Mouse (Mus musculus) intestine, embryonic 16.5 days (tissue): ENCODE measurements around the gene Glp2r. TPM values are rescaled to one million over a fixed set of nuclear protein-coding genes. Genes with fewer than 3 reads are reported as not detected.

Experiments used
- ATAC-seq: fragments of 200-750 bp; cut with Nextera tagmentation; 2 replicates; pipeline ENCODE4 v1.8.0; 2017; ENCODE audit warnings: moderate TSS enrichment, moderate library complexity
- H3K27ac ChIP-seq: fragments of 300-500 bp; sonication (generic); 2 replicates; pipeline ENCODE4 v1.5.1; 2014; ENCODE audit warnings: mild to moderate bottlenecking, low read length
- H3K27me3 ChIP-seq: fragments of 300-500 bp; sonication (generic); replicated peaks from 2 replicates; pipeline ENCODE4 v1.6.1; 2014; ENCODE audit warnings: low read length, control low read depth, mixed read lengths; ENCODE audit not compliant: control insufficient read depth, insufficient read depth
- H3K36me3 ChIP-seq: fragments of 300-500 bp; sonication (generic); 2 replicates; pipeline ENCODE4 v1.6.1; 2014; ENCODE audit warnings: low read length, control low read depth; ENCODE audit not compliant: control insufficient read depth, insufficient read depth
- H3K4me1 ChIP-seq: fragments of 300-500 bp; sonication (generic); 2 replicates; pipeline ENCODE4 v1.6.1; 2014; ENCODE audit warnings: low read length, control low read depth, mixed read lengths; ENCODE audit not compliant: control insufficient read depth, insufficient read depth
- H3K4me2 ChIP-seq: fragments of 300-500 bp; sonication (generic); 2 replicates; pipeline ENCODE4 v1.6.1; 2014; ENCODE audit warnings: low read depth, low read length, control low read depth
- H3K4me3 ChIP-seq: fragments of 300-500 bp; sonication (generic); 2 replicates; pipeline ENCODE4 v1.5.1; 2014; ENCODE audit warnings: mild to moderate bottlenecking, low read length
- H3K9ac ChIP-seq: fragments of 300-500 bp; sonication (generic); 2 replicates; pipeline ENCODE4 v1.6.1; 2014; ENCODE audit warnings: low read depth, low read length
- H3K9me3 ChIP-seq: fragments of 300-500 bp; sonication (generic); 2 replicates; pipeline ENCODE4 v1.6.1; 2016; ENCODE audit warnings: low read length, control low read depth; ENCODE audit not compliant: control insufficient read depth
- WGBS: fragments of 180-500 bp; shearing (Covaris S2); extraction: QIAGEN DNeasy Blood & Tissue Kit; methylation state at CpG from one replicate; pipeline ENCODE4 v1.1.7; 2014; 5-methylcytosine and 5-hydroxymethylcytosine counted together
- polyA plus RNA-seq: library from polyadenylated mRNA; unstranded; fragments of >200 nt; fragmentation: Nextera tagmentation; extraction: Ambion mirVana; gene quantifications from 2 replicates; pipeline ENCODE4 v1.2.1, GENCODE M21; 2015

The Glp2r gene
- polyA plus RNA-seq: 4.4 and 5.6 TPM in 2 replicates

GRCm38 (mm10) chr11:67771053-67771452, at the start of gene Glp2r:
TSS of gene Glp2r (minus strand) at chr11:67771153.
- ATAC-seq: no peak
- 54% methylated on average over 14 of the region's 14 CpGs for WGBS
- H3K9ac ChIP-seq: peak within 1 kb of the TSS; percentile 43; the same call in 1 of the 2 replicates
- no peaks in the 10 kb centered on the region for H3K9me3 ChIP-seq
- H3K4me1 ChIP-seq: no peaks in the 10 kb centered on the region
- H3K27me3 ChIP-seq: no peaks in the 10 kb centered on the region
- peak within 1 kb of the TSS; percentile 61; the same call in 1 of the 2 replicates for H3K27ac ChIP-seq
- H3K4me3 ChIP-seq: peak within 1 kb of the TSS; percentile 25
- H3K4me2 ChIP-seq: peak within 1 kb of the TSS; percentile 21; the same call in 1 of the 2 replicates
- H3K36me3 ChIP-seq: no peaks in the 10 kb centered on the region

- Histone ChIP-seq H3K36me3 (no peaks in the 10 kb centered on the region), H3K4me1 (no peaks in the 10 kb centered on the region), H3K4me3 (no peak overlapping the region), H3K9ac (no peak overlapping the region), H3K27ac (no peak overlapping the region), H3K27me3 (no peaks in the 10 kb centered on the region), H3K4me2 (no peak overlapping the region), H3K9me3 (no peaks in the 10 kb centered on the region)
- WGBS: 26% methylated on average over 4 of the region's 4 CpGs
- ATAC-seq: peak; percentile 36; the same call in 1 of the 2 replicates
Observed at GRCm38 (mm10) chr11:67820221-67820620, 49.3 kb upstream of the Glp2r start.

- H3K4me2 ChIP-seq: peak overlapping the region; percentile 27; the same call in 1 of the 2 replicates
- no peak overlapping the region for H3K9ac ChIP-seq
- no peaks in the 10 kb centered on the region for H3K9me3 ChIP-seq
- H3K4me1 ChIP-seq: no peaks in the 10 kb centered on the region
- no peaks in the 10 kb centered on the region for H3K36me3 ChIP-seq
- no peaks in the 10 kb centered on the region for H3K27me3 ChIP-seq
- ATAC-seq: no peak
- no peak overlapping the region for H3K27ac ChIP-seq
- no peak overlapping the region for H3K4me3 ChIP-seq
- 11% methylated on average over 5 of the region's 5 CpGs for WGBS
Observed at GRCm38 (mm10) chr11:67819604-67820003, 48.7 kb upstream of the Glp2r start.

- no peak for ATAC-seq
- no peaks in the 10 kb centered on the region for H3K9me3 ChIP-seq
- H3K36me3 ChIP-seq: no peaks in the 10 kb centered on the region
- no peak overlapping the region for H3K27ac ChIP-seq
- no peak overlapping the region for H3K4me2 ChIP-seq
- WGBS: 80% methylated on average over 6 of the region's 6 CpGs
- no peak overlapping the region for H3K9ac ChIP-seq
- H3K4me1 ChIP-seq: no peaks in the 10 kb centered on the region
- no peaks in the 10 kb centered on the region for H3K27me3 ChIP-seq
- no peak overlapping the region for H3K4me3 ChIP-seq
Observed at GRCm38 (mm10) chr11:67811535-67811934, 40.6 kb upstream of the Glp2r start.

- no peak overlapping the region for H3K9ac ChIP-seq
- no peaks in the 10 kb centered on the region for H3K27me3 ChIP-seq
- ATAC-seq: no peak
- no peaks in the 10 kb centered on the region for H3K9me3 ChIP-seq
- H3K4me2 ChIP-seq: no peak overlapping the region
- H3K27ac ChIP-seq: no peak overlapping the region
- WGBS: 76% methylated on average over 5 of the region's 5 CpGs
- H3K4me3 ChIP-seq: no peak overlapping the region
- H3K4me1 ChIP-seq: no peaks in the 10 kb centered on the region
- H3K36me3 ChIP-seq: no peaks in the 10 kb centered on the region
Observed at GRCm38 (mm10) chr11:67808051-67808450, 37.1 kb upstream of the Glp2r start.

- no peak for ATAC-seq
- WGBS: 79% methylated on average over 11 of the region's 11 CpGs
- no peak overlapping the region for H3K27ac ChIP-seq
Observed at GRCm38 (mm10) chr11:67806832-67807597, 36.1 kb upstream of the Glp2r start.

GRCm38 (mm10) chr11:67805538-67805937, 34.6 kb upstream of the Glp2r start:
- WGBS: 97% methylated on average over 1 of the region's 1 CpGs
- H3K9ac ChIP-seq: no peak overlapping the region
- H3K27ac ChIP-seq: no peak overlapping the region
- no peaks in the 10 kb centered on the region for H3K27me3 ChIP-seq
- H3K36me3 ChIP-seq: no peaks in the 10 kb centered on the region
- H3K9me3 ChIP-seq: no peaks in the 10 kb centered on the region
- H3K4me3 ChIP-seq: no peak overlapping the region
- no peaks in the 10 kb centered on the region for H3K4me1 ChIP-seq
- no peak for ATAC-seq
- H3K4me2 ChIP-seq: no peak overlapping the region

More at GRCm38 (mm10) chr11:67806832-67807597, 36.1 kb upstream of the Glp2r start:
- Histone ChIP-seq H3K27me3 (no peaks in the 10 kb centered on the region), H3K9ac (no peak overlapping the region), H3K36me3 (no peaks in the 10 kb centered on the region), H3K4me2 (no peak overlapping the region), H3K4me3 (no peak overlapping the region), H3K4me1 (no peaks in the 10 kb centered on the region), H3K9me3 (no peaks in the 10 kb centered on the region)

GRCm38 (mm10) chr11:67801169-67801568, 30.2 kb upstream of the Glp2r start:
- WGBS: 56% methylated on average over 8 of the region's 8 CpGs

GRCm38 (mm10) chr11:67800130-67800723, 29.3 kb upstream of the Glp2r start:
- Histone ChIP-seq H3K4me1 (no peaks in the 10 kb centered on the region), H3K27me3 (no peaks in the 10 kb centered on the region), H3K4me2 (no peak overlapping the region), H3K36me3 (no peaks in the 10 kb centered on the region), H3K4me3 (no peak overlapping the region), H3K9me3 (no peaks in the 10 kb centered on the region), H3K27ac (no peak overlapping the region), H3K9ac (no peak overlapping the region)
- no peak for ATAC-seq

More at GRCm38 (mm10) chr11:67801169-67801568, 30.2 kb upstream of the Glp2r start:
- Histone ChIP-seq H3K27me3 (no peaks in the 10 kb centered on the region), H3K9me3 (no peaks in the 10 kb centered on the region), H3K9ac (no peak overlapping the region), H3K4me2 (no peak overlapping the region), H3K36me3 (no peaks in the 10 kb centered on the region), H3K27ac (no peak overlapping the region), H3K4me1 (no peaks in the 10 kb centered on the region), H3K4me3 (no peak overlapping the region)
- no peak for ATAC-seq
